Mouse (Mus musculus) intestine, embryonic 15.5 days (tissue): ENCODE data around the gene Aspn. TPM values are rescaled to one million over a fixed set of nuclear protein-coding genes. Genes with fewer than 3 reads are reported as not detected.

Experiments
- ATAC-seq: fragments of 200-750 bp; cut with Nextera tagmentation; 2 replicates; pipeline ENCODE4 v1.8.0; 2017; ENCODE audit warnings: moderate TSS enrichment, moderate library complexity
- H3K27ac ChIP-seq: fragments of 300-500 bp; sonication (generic); 2 replicates; pipeline ENCODE4 v1.5.1; 2015; ENCODE audit warnings: mild to moderate bottlenecking, inconsistent platforms
- H3K27me3 ChIP-seq: fragments of 300-500 bp; sonication (generic); replicated peaks from 2 replicates; pipeline ENCODE4 v1.6.1; 2015; ENCODE audit warnings: inconsistent platforms
- H3K36me3 ChIP-seq: fragments of 300-500 bp; sonication (generic); 2 replicates; pipeline ENCODE4 v1.6.1; 2015; ENCODE audit warnings: inconsistent platforms
- H3K4me1 ChIP-seq: fragments of 300-500 bp; sonication (generic); replicated peaks from 2 replicates; pipeline ENCODE4 v1.6.1; 2015; ENCODE audit warnings: inconsistent platforms
- H3K4me2 ChIP-seq: fragments of 300-500 bp; sonication (generic); replicated peaks from 2 replicates; pipeline ENCODE4 v1.6.1; 2015; ENCODE audit warnings: mild to moderate bottlenecking, inconsistent platforms
- H3K4me3 ChIP-seq: fragments of 300-500 bp; sonication (generic); replicated peaks from 2 replicates; pipeline ENCODE4 v1.5.1; 2015; ENCODE audit warnings: inconsistent platforms
- H3K9ac ChIP-seq: fragments of 300-500 bp; sonication (generic); 2 replicates; pipeline ENCODE4 v1.6.1; 2015; ENCODE audit warnings: inconsistent platforms
- H3K9me3 ChIP-seq: fragments of 300-500 bp; sonication (generic); 2 replicates; pipeline ENCODE4 v1.6.1; 2016; ENCODE audit warnings: inconsistent platforms
- WGBS: fragments of 180-500 bp; shearing (Covaris S2); methylation state at CpG from one replicate; pipeline ENCODE4 v1.1.7; 2015; 5-methylcytosine and 5-hydroxymethylcytosine counted together
- polyA plus RNA-seq: library from polyadenylated mRNA; unstranded; fragments of >200 nt; fragmentation: Nextera tagmentation; extraction: Ambion mirVana; gene quantifications from 2 replicates; pipeline ENCODE4 v1.2.1, GENCODE M21; 2015

Aspn gene
- polyA plus RNA-seq = 21.2 and 25.5 TPM in 2 replicates

DNA sequence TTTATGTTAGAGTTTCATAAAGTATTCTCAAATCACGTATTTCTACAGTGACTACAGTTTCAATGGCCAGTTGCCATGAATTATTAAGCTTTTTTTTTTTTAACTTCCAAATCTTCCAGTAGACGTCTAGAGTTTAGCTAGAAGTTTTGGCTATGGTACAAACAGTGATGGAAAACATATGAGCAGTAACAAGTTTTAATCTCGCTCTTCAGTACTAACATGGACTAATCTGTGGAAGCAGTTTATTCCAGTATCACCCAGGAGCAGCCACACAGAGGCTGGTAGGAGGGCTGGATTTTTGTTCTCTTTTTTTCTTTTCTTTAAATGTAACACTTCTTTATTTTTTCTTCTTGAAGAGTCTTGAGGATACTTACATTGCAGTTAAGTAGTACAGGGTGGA is at the start of gene Aspn:
Aspn (plus strand) TSS at position 165 of the 400 bp plus-strand sequence.
- ATAC-seq = peak; percentile 47; the same call in 1 of the 2 replicates
- Histone ChIP-seq H3K4me2 (no peak within 1 kb of the TSS), H3K36me3 (no peaks in the 10 kb centered on the region), H3K4me1 (no peaks in the 10 kb centered on the region), H3K27me3 (no peaks in the 10 kb centered on the region), H3K9me3 (no peaks in the 10 kb centered on the region), H3K9ac (no peak within 1 kb of the TSS), H3K4me3 (no peak within 1 kb of the TSS), H3K27ac (0 out of 2 replicates have a peak within 1 kb of the TSS, but pooled peaks have one; percentile 44)
- 50% methylated on average over 3 of the region's 3 CpGs for WGBS

DNA sequence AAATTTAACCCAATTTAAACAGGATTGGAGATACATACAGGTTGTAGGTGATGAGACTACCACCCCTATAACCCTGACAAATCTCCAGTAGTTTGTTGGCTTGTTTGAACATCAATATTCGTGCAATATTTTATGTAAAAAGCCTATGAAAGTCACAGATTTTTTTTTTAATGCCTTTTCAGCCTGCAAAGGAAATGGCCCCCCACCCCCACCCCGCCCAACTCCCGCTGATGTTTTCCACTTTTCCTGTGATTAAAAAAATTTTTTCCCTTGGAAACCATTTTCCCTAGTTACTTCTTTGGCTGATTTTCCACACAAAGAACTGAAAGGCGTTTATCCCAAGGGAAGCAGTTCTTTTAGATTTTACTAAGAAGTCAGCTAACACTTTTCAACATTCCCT is 39.7 kb upstream of the Aspn start, which contains the start of gene Ecm2:
Ecm2 (plus strand) TSS at position 301 of the 400 bp plus-strand sequence.
- no peaks in the 10 kb centered on the region for H3K27me3 ChIP-seq
- no peak within 1 kb of the TSS for H3K9ac ChIP-seq
- no peak within 1 kb of the TSS for H3K4me2 ChIP-seq
- H3K4me1 ChIP-seq = no peaks in the 10 kb centered on the region
- ATAC-seq = no peak
- no peaks in the 10 kb centered on the region for H3K9me3 ChIP-seq
- no peak within 1 kb of the TSS for H3K27ac ChIP-seq
- no peaks in the 10 kb centered on the region for H3K36me3 ChIP-seq
- no peak within 1 kb of the TSS for H3K4me3 ChIP-seq
- WGBS = 54% methylated on average over 4 of the region's 4 CpGs

DNA sequence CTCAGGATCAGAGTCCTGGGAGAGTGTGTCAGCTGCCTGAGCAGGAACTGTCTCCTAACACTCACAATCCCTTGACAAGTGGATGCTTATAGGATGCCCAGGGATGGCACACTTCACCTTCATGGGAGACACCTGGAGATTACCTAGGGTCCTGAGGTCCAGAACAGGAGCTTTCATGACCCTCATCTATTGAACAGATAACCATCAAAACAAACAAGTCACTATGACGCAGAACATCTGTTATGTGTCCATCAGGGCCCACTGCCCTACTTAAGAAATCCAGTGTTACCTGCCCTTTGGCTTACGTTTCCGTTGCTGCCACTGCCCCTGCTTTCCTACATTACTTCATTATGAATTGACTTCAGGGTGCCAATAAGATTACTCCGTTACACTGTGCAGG is 38.5 kb upstream of the Aspn start:
- no peak overlapping the region for H3K4me3 ChIP-seq
- no peaks in the 10 kb centered on the region for H3K9me3 ChIP-seq
- H3K36me3 ChIP-seq = no peaks in the 10 kb centered on the region
- ATAC-seq = no peak
- H3K4me2 ChIP-seq = no peak overlapping the region
- no peak overlapping the region for H3K9ac ChIP-seq
- no peak overlapping the region for H3K27ac ChIP-seq
- H3K27me3 ChIP-seq = no peaks in the 10 kb centered on the region
- H3K4me1 ChIP-seq = no peaks in the 10 kb centered on the region
- 73% methylated on average over 4 of the region's 4 CpGs for WGBS

DNA sequence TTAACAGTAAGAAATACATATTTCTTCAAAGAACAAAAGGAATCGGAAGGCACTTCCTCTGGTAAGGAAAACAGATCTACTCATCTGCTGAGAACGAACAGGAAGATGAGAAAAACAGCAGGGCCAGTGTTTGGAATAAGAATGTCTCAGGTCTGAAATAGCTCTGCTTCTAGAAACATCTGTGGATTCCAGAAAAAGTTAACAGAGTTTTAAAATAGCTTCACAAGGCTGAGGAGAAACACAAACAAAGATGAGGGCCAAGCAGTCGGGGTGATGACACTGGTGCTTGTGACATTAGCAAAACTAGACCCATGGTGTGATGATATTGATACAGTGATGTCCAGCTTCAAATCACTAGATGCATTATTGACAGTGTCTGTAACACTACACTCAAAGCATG is 37.1 kb upstream of the Aspn start:
- H3K9me3 ChIP-seq = no peaks in the 10 kb centered on the region
- H3K4me2 ChIP-seq = no peak overlapping the region
- WGBS = 33% methylated on average over 3 of the region's 3 CpGs
- no peak overlapping the region for H3K9ac ChIP-seq
- H3K27ac ChIP-seq = no peak overlapping the region
- no peaks in the 10 kb centered on the region for H3K36me3 ChIP-seq
- H3K27me3 ChIP-seq = no peaks in the 10 kb centered on the region
- ATAC-seq = no peak
- H3K4me1 ChIP-seq = no peaks in the 10 kb centered on the region
- H3K4me3 ChIP-seq = no peak overlapping the region

DNA sequence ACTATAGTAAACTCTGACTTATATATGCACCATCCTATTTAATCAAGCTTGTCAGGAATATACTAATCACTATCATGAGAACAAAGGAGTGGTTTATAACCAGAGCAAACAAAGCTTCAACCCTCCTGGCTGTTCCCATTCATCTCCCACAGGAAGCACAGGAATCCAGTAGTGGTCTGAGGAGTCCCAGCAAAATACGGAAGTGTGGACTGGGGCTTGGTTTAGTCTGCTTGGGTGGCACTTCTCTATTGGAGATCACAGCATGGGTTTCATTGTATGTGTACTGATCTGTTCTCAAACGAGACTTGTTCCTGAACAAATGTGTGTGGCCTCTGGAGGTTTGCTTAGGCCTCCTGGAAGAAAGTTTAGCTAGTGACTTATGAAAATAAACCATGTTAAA is 25.5 kb upstream of the Aspn start:
- Histone ChIP-seq H3K9ac (no peak overlapping the region), H3K4me2 (no peak overlapping the region), H3K4me3 (no peak overlapping the region), H3K9me3 (no peaks in the 10 kb centered on the region), H3K36me3 (no peaks in the 10 kb centered on the region), H3K27me3 (no peaks in the 10 kb centered on the region), H3K27ac (no peak overlapping the region), H3K4me1 (peaks cover 2% of the 10 kb centered on the region; the same call in 1 of the 2 replicates)
- WGBS = 22% methylated on average over 2 of the region's 2 CpGs
- ATAC-seq = no peak

DNA sequence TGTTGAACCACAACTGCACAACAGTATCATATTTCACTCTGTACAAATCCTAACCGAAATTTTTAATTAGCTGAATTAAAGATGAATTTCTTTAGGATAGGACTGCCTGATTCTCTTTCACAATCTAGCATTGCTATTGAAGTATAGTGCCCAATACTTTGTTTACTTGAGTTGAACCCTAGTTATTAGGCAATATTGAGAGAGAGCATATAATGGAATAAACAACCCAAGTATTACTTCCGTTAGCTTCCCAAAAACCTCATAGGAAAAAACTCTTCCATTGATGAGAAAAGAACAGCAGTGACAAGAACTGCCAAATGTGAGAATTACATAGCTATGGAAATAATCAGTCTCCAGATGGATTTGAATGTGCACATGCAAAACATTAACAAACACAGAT is 18.0 kb upstream of the Aspn start:
- no peaks in the 10 kb centered on the region for H3K36me3 ChIP-seq
- H3K9me3 ChIP-seq = no peaks in the 10 kb centered on the region
- no peaks in the 10 kb centered on the region for H3K4me1 ChIP-seq
- H3K27ac ChIP-seq = no peak overlapping the region
- ATAC-seq = no peak
- no peak overlapping the region for H3K9ac ChIP-seq
- no peak overlapping the region for H3K4me2 ChIP-seq
- 75% methylated on average over 2 of the region's 2 CpGs for WGBS
- no peak overlapping the region for H3K4me3 ChIP-seq
- H3K27me3 ChIP-seq = no peaks in the 10 kb centered on the region

DNA sequence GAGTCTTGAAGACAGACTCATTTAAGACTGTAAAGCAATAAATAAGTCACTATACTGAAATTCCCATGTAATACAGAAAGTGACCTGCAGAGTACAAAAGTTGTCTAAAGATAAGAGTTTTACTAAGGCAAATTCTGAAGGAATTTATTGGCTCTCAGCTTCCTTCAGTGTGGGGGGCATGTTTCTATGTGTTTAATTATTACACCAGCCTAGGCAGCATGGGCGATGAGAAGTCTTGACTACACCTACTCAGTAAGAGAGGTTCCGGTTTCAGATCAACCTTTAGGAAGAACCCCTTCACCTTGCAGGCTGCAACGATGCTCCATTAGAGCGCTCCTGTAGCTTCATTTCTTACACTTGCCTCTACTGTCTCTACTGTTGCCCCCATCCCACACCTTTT is 13.6 kb upstream of the Aspn start:
- Histone ChIP-seq H3K4me2 (no peak overlapping the region), H3K4me3 (no peak overlapping the region), H3K27ac (no peak overlapping the region), H3K27me3 (no peaks in the 10 kb centered on the region), H3K36me3 (no peaks in the 10 kb centered on the region), H3K9ac (no peak overlapping the region), H3K9me3 (no peaks in the 10 kb centered on the region), H3K4me1 (no peaks in the 10 kb centered on the region)
- peak; percentile 71 for ATAC-seq
- 80% methylated on average over 4 of the region's 4 CpGs for WGBS

DNA sequence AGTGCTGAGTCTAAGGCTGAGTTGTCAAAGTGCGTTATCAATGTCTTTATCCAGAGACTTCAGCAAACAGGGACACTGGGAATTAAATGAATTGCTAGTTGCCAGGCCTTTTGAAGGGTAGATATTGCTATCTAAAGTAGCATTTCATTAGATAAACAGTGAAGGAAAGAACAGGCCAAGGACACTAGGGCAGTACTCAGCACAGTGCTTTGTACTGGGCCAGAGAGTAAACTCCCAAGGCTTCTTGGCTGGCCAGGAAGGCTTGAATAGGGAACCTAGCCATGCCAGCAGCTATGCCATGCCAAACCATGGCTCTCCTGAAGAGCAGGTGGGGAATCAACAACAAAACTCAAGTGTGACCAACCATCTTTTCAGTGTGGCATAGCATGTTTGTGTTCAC is 7.3 kb upstream of the Aspn start:
- Histone ChIP-seq H3K36me3 (no peaks in the 10 kb centered on the region), H3K9me3 (no peaks in the 10 kb centered on the region), H3K9ac (no peak overlapping the region), H3K27ac (no peak overlapping the region), H3K4me2 (no peak overlapping the region), H3K4me3 (no peak overlapping the region), H3K27me3 (no peaks in the 10 kb centered on the region), H3K4me1 (no peaks in the 10 kb centered on the region)
- 92% methylated on average over 1 of the region's 1 CpGs for WGBS
- ATAC-seq = no peak

DNA sequence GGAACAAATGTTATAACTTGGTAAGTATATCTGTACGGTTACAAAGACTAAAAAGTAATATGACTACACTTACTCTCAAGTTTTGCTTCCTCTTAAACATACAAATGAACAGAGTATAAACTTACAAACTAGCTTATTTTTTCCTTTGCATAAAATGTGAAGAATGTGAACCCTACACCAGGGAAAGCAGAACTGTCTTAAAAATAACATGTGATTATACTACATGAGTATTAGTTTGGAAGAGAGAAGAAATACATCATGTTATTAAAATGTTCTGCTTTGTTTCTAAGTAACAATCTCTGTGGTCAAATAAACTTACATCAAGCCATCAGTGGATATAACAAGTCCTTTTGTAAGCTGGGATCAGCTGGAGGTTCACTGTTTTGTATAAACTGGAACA is 5.5 kb upstream of the Aspn start:
- H3K4me1 ChIP-seq = no peaks in the 10 kb centered on the region
- H3K9ac ChIP-seq = no peak overlapping the region
- H3K27me3 ChIP-seq = no peaks in the 10 kb centered on the region
- no peak overlapping the region for H3K4me3 ChIP-seq
- no peaks in the 10 kb centered on the region for H3K9me3 ChIP-seq
- H3K4me2 ChIP-seq = no peak overlapping the region
- no peak overlapping the region for H3K27ac ChIP-seq
- WGBS = 65% methylated on average over 1 of the region's 1 CpGs
- H3K36me3 ChIP-seq = no peaks in the 10 kb centered on the region
- no peak for ATAC-seq

DNA sequence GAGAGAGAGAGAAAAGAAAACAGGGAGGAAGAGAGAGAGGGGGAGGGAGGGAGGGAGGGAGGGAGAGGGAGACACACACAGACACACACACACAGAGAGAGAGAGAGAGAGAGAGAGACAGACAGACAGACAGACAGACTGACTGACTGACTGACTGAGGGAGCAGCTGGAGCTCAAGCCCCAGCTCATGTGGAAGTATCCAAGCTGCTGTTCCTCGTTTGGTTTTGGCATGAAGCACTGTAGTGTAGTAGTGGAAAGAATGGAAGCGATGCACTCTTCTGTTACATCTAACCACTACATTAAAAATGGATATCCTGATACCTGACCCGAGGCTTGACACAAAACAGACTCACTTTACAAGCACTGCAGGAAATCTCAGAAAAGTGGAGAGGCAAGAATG is 1.4 kb downstream of the Aspn start:
- H3K4me1 ChIP-seq = no peaks in the 10 kb centered on the region
- H3K27ac ChIP-seq = peak overlapping the region; percentile 44
- H3K27me3 ChIP-seq = no peaks in the 10 kb centered on the region
- no peaks in the 10 kb centered on the region for H3K9me3 ChIP-seq
- H3K36me3 ChIP-seq = no peaks in the 10 kb centered on the region
- WGBS = 35% methylated on average over 3 of the region's 3 CpGs
- ATAC-seq = no peak; the same call in 1 of the 2 replicates
- H3K4me3 ChIP-seq = no peak overlapping the region
- H3K9ac ChIP-seq = no peak overlapping the region
- no peak overlapping the region for H3K4me2 ChIP-seq

DNA sequence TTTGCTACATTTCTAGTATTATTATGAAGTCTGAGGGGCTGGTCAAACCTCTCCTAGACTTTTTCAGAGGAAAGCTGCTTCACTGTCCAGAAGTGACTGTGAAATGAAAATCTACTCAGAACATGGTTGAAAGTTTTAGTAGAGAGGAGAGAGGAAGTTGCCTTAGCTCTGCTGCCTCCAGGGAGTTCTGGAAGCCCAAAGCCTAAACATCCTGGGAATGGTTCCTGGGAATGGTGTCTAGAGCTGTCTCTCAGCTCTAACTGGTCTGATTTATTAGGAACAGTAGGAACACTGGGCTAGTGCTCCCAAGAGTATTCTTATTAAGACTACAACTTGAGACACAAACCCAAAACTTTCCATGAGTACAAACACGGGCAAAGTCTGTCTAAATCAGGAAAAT is 2.3 kb downstream of the Aspn start:
- H3K36me3 ChIP-seq = no peaks in the 10 kb centered on the region
- WGBS = 47% methylated on average over 1 of the region's 1 CpGs
- H3K4me3 ChIP-seq = no peak overlapping the region
- peak overlapping the region; percentile 66 for H3K27ac ChIP-seq
- H3K27me3 ChIP-seq = no peaks in the 10 kb centered on the region
- no peaks in the 10 kb centered on the region for H3K4me1 ChIP-seq
- H3K4me2 ChIP-seq = no peak overlapping the region; the same call in 1 of the 2 replicates
- no peak overlapping the region for H3K9ac ChIP-seq
- no peaks in the 10 kb centered on the region for H3K9me3 ChIP-seq
- ATAC-seq = no peak

DNA sequence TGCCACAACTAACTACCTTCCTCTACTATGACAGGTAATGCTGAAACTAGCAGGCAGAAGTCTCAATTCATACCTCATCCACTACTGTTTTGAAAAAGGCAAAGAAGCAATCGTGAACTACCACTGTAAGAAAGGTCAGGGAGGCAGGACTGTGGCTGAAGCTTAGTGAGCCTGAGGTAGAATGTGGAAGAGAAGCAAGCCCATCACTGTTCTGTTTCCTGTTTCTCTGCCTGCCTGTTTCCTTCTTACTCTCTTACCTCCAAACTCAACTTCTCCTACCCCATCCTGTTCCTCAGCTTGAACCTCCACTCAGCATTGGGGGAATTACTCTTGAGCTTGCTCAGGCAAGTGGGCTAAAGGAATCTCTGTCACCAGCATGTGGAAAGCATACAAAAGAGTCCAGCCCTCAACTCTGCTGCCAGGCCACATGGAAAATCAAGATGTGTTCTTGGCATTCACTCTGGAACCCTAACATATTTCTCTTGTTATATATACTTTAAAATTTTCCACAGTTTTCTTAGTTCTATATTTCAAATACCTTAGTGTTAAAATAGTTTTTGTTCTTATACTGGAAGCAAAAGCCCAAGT is 3.4 kb downstream of the Aspn start:
- no peaks in the 10 kb centered on the region for H3K27me3 ChIP-seq
- no peak for ATAC-seq
- H3K9ac ChIP-seq = no peak overlapping the region
- no peaks in the 10 kb centered on the region for H3K36me3 ChIP-seq
- no peak overlapping the region for H3K4me2 ChIP-seq
- 61% methylated on average over 1 of the region's 1 CpGs for WGBS
- H3K4me3 ChIP-seq = no peak overlapping the region
- H3K9me3 ChIP-seq = no peaks in the 10 kb centered on the region
- no peaks in the 10 kb centered on the region for H3K4me1 ChIP-seq
- H3K27ac ChIP-seq = 0 out of 2 replicates have a peak overlapping the region, but pooled peaks have one; percentile 27

DNA sequence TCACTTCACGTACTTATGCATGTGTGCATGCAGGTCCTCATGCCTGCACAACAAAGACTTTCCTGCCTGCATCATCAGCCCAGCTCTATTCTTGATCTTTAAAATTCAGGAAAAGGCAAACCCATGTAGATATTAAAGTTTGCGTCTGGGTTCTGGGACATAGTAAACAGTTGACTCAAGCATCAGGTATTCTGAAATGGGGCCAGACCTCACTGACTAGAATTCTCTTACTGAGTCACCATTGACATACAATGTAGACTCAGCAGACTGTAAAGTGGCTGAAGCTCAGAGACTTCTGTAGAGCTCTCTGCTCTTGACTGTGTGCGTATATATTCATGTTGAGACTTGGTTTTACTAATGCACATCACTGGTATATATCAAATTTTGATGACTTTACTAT is 5.4 kb downstream of the Aspn start:
- ATAC-seq = no peak
- H3K36me3 ChIP-seq = no peaks in the 10 kb centered on the region
- no peak overlapping the region for H3K27ac ChIP-seq
- H3K27me3 ChIP-seq = no peaks in the 10 kb centered on the region
- no peak overlapping the region for H3K4me2 ChIP-seq
- no peak overlapping the region for H3K4me3 ChIP-seq
- H3K9ac ChIP-seq = no peak overlapping the region
- WGBS = 85% methylated on average over 3 of the region's 3 CpGs
- H3K4me1 ChIP-seq = no peaks in the 10 kb centered on the region
- no peaks in the 10 kb centered on the region for H3K9me3 ChIP-seq
